Mouse (Mus musculus) lung, embryonic 14.5 days (tissue): ENCODE results near the gene Cks1b. TPM values are rescaled to one million over a fixed set of nuclear protein-coding genes. Genes with fewer than 3 reads are reported as not detected.

Experiments used
- ATAC-seq: fragments of 200-750 bp; cut with Nextera tagmentation; 2 replicates; pipeline ENCODE4 v1.8.0; 2017; ENCODE audit warnings: mild to moderate bottlenecking, moderate TSS enrichment, moderate library complexity; ENCODE audit not compliant: insufficient read depth
- DNase-seq: peaks from one replicate; pipeline ENCODE4 v3.0.0-alpha.2; 2015
- H3K27ac ChIP-seq: fragments of 300-500 bp; sonication (generic); 2 replicates; pipeline ENCODE4 v1.5.1; 2014; ENCODE audit warnings: low read depth, mild to moderate bottlenecking, moderate library complexity
- H3K27me3 ChIP-seq: fragments of 300-500 bp; sonication (generic); 2 replicates; pipeline ENCODE4 v1.6.1; 2014; ENCODE audit warnings: low read length, control low read depth; ENCODE audit not compliant: insufficient read depth
- H3K36me3 ChIP-seq: fragments of 300-500 bp; sonication (generic); 2 replicates; pipeline ENCODE4 v1.6.1; 2014; ENCODE audit warnings: control low read depth; ENCODE audit not compliant: insufficient read depth
- H3K4me1 ChIP-seq: fragments of 300-500 bp; sonication (generic); 2 replicates; pipeline ENCODE4 v1.6.1; 2014; ENCODE audit warnings: antibody characterized with exemption, control low read depth; ENCODE audit not compliant: insufficient read depth
- H3K4me2 ChIP-seq: fragments of 300-500 bp; sonication (generic); 2 replicates; pipeline ENCODE4 v1.6.1; 2014; ENCODE audit warnings: mild to moderate bottlenecking
- H3K4me3 ChIP-seq: fragments of 300-500 bp; sonication (generic); 2 replicates; pipeline ENCODE4 v1.5.1; 2014; ENCODE audit warnings: low read depth, low read length
- H3K9ac ChIP-seq: fragments of 300-500 bp; sonication (generic); 2 replicates; pipeline ENCODE4 v1.6.1; 2014
- H3K9me3 ChIP-seq: fragments of 300-500 bp; sonication (generic); 2 replicates; pipeline ENCODE4 v1.6.1; 2016; ENCODE audit warnings: low read depth, low read length, control low read depth
- CTCF ChIP-seq: IDR thresholded peaks from 2 replicates; pipeline ENCODE4 v1.5.1; 2016; ENCODE audit warnings: antibody characterized with exemption, low read depth
- WGBS: fragments of 180-500 bp; shearing (Covaris S2); extraction: QIAGEN DNeasy Blood & Tissue Kit; methylation state at CpG from one replicate; pipeline ENCODE4 v1.1.7; 2014; 5-methylcytosine and 5-hydroxymethylcytosine counted together
- polyA plus RNA-seq: library from polyadenylated mRNA; unstranded; fragments of >200 nt; fragmentation: Nextera tagmentation; extraction: Ambion mirVana; gene quantifications from 2 replicates; pipeline ENCODE4 v1.2.1, GENCODE M21; 2014

The Cks1b gene
- polyA plus RNA-seq, 1 experiment from 2014 or later = 692 TPM

GRCm38 (mm10) chr3:89391663-89392511, 26.3 kb downstream of the Cks1b start:
- Histone ChIP-seq H3K9ac (peak overlapping the region; percentile 61), H3K4me1 (peaks cover 13% of the 10 kb centered on the region), H3K27me3 (no peaks in the 10 kb centered on the region; the same call in 1 of the 2 replicates), H3K4me3 (peak overlapping the region; percentile 56), H3K4me2 (peak overlapping the region; percentile 100), H3K36me3 (no peaks in the 10 kb centered on the region), H3K27ac (peak overlapping the region; percentile 80), H3K9me3 (no peaks in the 10 kb centered on the region)
- under 1% methylated on average over 47 of the region's 56 CpGs for WGBS
- TF ChIP-seq CTCF = no peak
- ATAC-seq (no peak), DNase-seq (peak; percentile 62)

- TF ChIP-seq CTCF = no peak
- ATAC-seq (no peak), DNase-seq (peak; percentile 26)
- WGBS = 11% methylated on average over 19 of the region's 19 CpGs
- Histone ChIP-seq H3K36me3 (no peaks in the 10 kb centered on the region), H3K27me3 (no peaks in the 10 kb centered on the region; the same call in 1 of the 2 replicates), H3K4me3 (peak overlapping the region; percentile 56), H3K4me2 (peak overlapping the region; percentile 100), H3K27ac (peak overlapping the region; percentile 80), H3K4me1 (peaks cover 13% of the 10 kb centered on the region), H3K9ac (peak overlapping the region; percentile 61), H3K9me3 (no peaks in the 10 kb centered on the region)
These were observed 27.2 kb downstream of the Cks1b start for GRCm38 (mm10) chr3:89390699-89391662.

- DNase-seq (peak; percentile 24), ATAC-seq (no peak)
- Histone ChIP-seq H3K4me1 (peaks cover 8% of the 10 kb centered on the region), H3K4me2 (peak overlapping the region; percentile 100), H3K4me3 (peak overlapping the region; percentile 56; the same call in 1 of the 2 replicates), H3K9ac (no peak overlapping the region; the same call in 1 of the 2 replicates), H3K36me3 (no peaks in the 10 kb centered on the region), H3K9me3 (no peaks in the 10 kb centered on the region), H3K27me3 (no peaks in the 10 kb centered on the region; the same call in 1 of the 2 replicates), H3K27ac (peak overlapping the region; percentile 13; the same call in 1 of the 2 replicates)
- 21% methylated on average over 5 of the region's 5 CpGs for WGBS
- no peak for TF ChIP-seq CTCF
These were observed 28.1 kb downstream of the Cks1b start for GRCm38 (mm10) chr3:89390111-89390515.

- ATAC-seq (no peak), DNase-seq (peak; percentile 74)
- no peak overlapping the region for H3K27ac ChIP-seq
- H3K27me3 ChIP-seq = no peaks in the 10 kb centered on the region; the same call in 1 of the 2 replicates
- no peaks in the 10 kb centered on the region for H3K36me3 ChIP-seq
- no peak for TF ChIP-seq CTCF
- H3K4me3 ChIP-seq = no peak overlapping the region
- 49% methylated on average over 6 of the region's 6 CpGs for WGBS
- H3K9ac ChIP-seq = no peak overlapping the region
- peaks cover 8% of the 10 kb centered on the region for H3K4me1 ChIP-seq
- no peak overlapping the region for H3K4me2 ChIP-seq
- H3K9me3 ChIP-seq = no peaks in the 10 kb centered on the region
These were observed 29.1 kb downstream of the Cks1b start for GRCm38 (mm10) chr3:89388901-89389740.

- no peak for TF ChIP-seq CTCF
- no peak overlapping the region for H3K4me2 ChIP-seq
- H3K9me3 ChIP-seq = no peaks in the 10 kb centered on the region
- no peak overlapping the region for H3K27ac ChIP-seq
- 80% methylated on average over 11 of the region's 11 CpGs for WGBS
- no peaks in the 10 kb centered on the region for H3K36me3 ChIP-seq
- DNase-seq (no peak), ATAC-seq (no peak)
- H3K9ac ChIP-seq = no peak overlapping the region
- peaks cover 8% of the 10 kb centered on the region for H3K4me1 ChIP-seq
- no peaks in the 10 kb centered on the region; the same call in 1 of the 2 replicates for H3K27me3 ChIP-seq
- no peak overlapping the region for H3K4me3 ChIP-seq
These were observed 29.9 kb downstream of the Cks1b start for GRCm38 (mm10) chr3:89388134-89388881.

- H3K4me2 ChIP-seq = no peak overlapping the region
- no peak overlapping the region for H3K4me3 ChIP-seq
- H3K9me3 ChIP-seq = no peaks in the 10 kb centered on the region
- TF ChIP-seq CTCF = 0 out of 2 replicates have a peak, but pooled peaks have one; percentile 4
- H3K36me3 ChIP-seq = no peaks in the 10 kb centered on the region
- no peak overlapping the region for H3K27ac ChIP-seq
- ATAC-seq = no peak
- DNase-seq = no peak
- H3K9ac ChIP-seq = no peak overlapping the region
- WGBS = 72% methylated on average over 11 of the region's 11 CpGs
- H3K27me3 ChIP-seq = no peaks in the 10 kb centered on the region; the same call in 1 of the 2 replicates
- peaks cover 8% of the 10 kb centered on the region for H3K4me1 ChIP-seq
These were observed 30.6 kb downstream of the Cks1b start for GRCm38 (mm10) chr3:89387632-89388031.
